Mouse (Mus musculus) cerebellum, adult (tissue): ENCODE results near the gene Mtr.

Experiments used
- ATAC-seq: cut with Nextera tagmentation; 2 replicates; pipeline ENCODE4 v1.9.2; 2017; ENCODE audit warnings: mild to moderate bottlenecking, moderate library complexity, mixed read lengths; ENCODE audit not compliant: insufficient number of reproducible peaks, low FRiP score, low TSS enrichment

Mtr gene

GRCm38 (mm10) chr13:12257391-12258380 lies at the start of gene Mtr:
Mtr (minus strand) TSS chr13:12258113.
- peak; percentile 100 for ATAC-seq

- no peak for ATAC-seq
Observed at GRCm38 (mm10) chr13:12307286-12307685, 49.4 kb upstream of the Mtr start.

GRCm38 (mm10) chr13:12305540-12305939 lies 47.6 kb upstream of the Mtr start:
- no peak for ATAC-seq

- no peak for ATAC-seq
Observed at GRCm38 (mm10) chr13:12304991-12305390, 47.1 kb upstream of the Mtr start.

- ATAC-seq: no peak
Observed at GRCm38 (mm10) chr13:12297777-12298176, 39.9 kb upstream of the Mtr start.

- ATAC-seq: no peak
Observed at GRCm38 (mm10) chr13:12296701-12297100, 38.8 kb upstream of the Mtr start.

GRCm38 (mm10) chr13:12293810-12294209 lies 35.9 kb upstream of the Mtr start:
- no peak for ATAC-seq

- no peak for ATAC-seq
Observed at GRCm38 (mm10) chr13:12290700-12291099, 32.8 kb upstream of the Mtr start.

GRCm38 (mm10) chr13:12284528-12284927 lies 26.6 kb upstream of the Mtr start:
- ATAC-seq: no peak

- no peak for ATAC-seq
Observed at GRCm38 (mm10) chr13:12283826-12284225, 25.9 kb upstream of the Mtr start.

- ATAC-seq: no peak
Observed at GRCm38 (mm10) chr13:12274721-12275120, 16.8 kb upstream of the Mtr start.

GRCm38 (mm10) chr13:12274220-12274619 lies 16.3 kb upstream of the Mtr start:
- ATAC-seq: no peak

GRCm38 (mm10) chr13:12272953-12273352 lies 15.0 kb upstream of the Mtr start:
- no peak for ATAC-seq

- no peak for ATAC-seq
Observed at GRCm38 (mm10) chr13:12267971-12268370, 10.1 kb upstream of the Mtr start.

GRCm38 (mm10) chr13:12267097-12267496 lies 9.2 kb upstream of the Mtr start:
- ATAC-seq: no peak

- no peak for ATAC-seq
Observed at GRCm38 (mm10) chr13:12263996-12264395, 6.1 kb upstream of the Mtr start.

- no peak for ATAC-seq
Observed at GRCm38 (mm10) chr13:12261505-12261904, 3.6 kb upstream of the Mtr start.

- no peak for ATAC-seq
Observed at GRCm38 (mm10) chr13:12256871-12257390, 982 bp downstream of the Mtr start.

- ATAC-seq: no peak
Observed at GRCm38 (mm10) chr13:12255911-12256705, 1.8 kb downstream of the Mtr start.

GRCm38 (mm10) chr13:12250496-12250895 lies 7.4 kb downstream of the Mtr start:
- ATAC-seq: no peak
